8 mouse cellular contexts compared by ENCODE assay signal in genomic region chrX:151045850-151046249, GRCm38 (mm10). TPM values are rescaled to one million over a fixed set of nuclear protein-coding genes. Genes with fewer than 3 reads are reported as not detected.
DNase-seq lines count a peak whose midpoint lies in the region; ATAC-seq and TF ChIP-seq lines count a peak whose summit lies in the region.

Gene Fgd1, plus strand, starts transcription at chrX:151046150.

- no peak for DNase-seq in kidney, adult 2 months
- no peak for DNase-seq in kidney, adult 8-10 months
- no peak for DNase-seq in adrenal gland, postnatal 14 days
- DNase-seq in heart, postnatal 14 days: no peak
- DNase-seq in liver, embryonic 11.5 days (ENCODE audit: low spot score): no peak
- no peak for DNase-seq in thymus, postnatal 14 days
- DNase-seq in thymus, postnatal 10 days (ENCODE audit: low spot score in 2 of 2): no peak

- TF ChIP-seq POLR2A in kidney, adult 2 months (IDR thresholded peaks at IDR 0.05; ENCODE audit: low read depth, low read length): no peak

- H3K4me3 ChIP-seq in kidney, adult 2 months (ENCODE audit: insufficient read depth, low read depth, low read length): peak within 1 kb of the TSS; percentile 85
- peak within 1 kb of the TSS; percentile 61 for H3K4me3 ChIP-seq in liver, embryonic 11.5 days (ENCODE audit: low read depth, low read length)

- H3K9me3 ChIP-seq in liver, embryonic 11.5 days (ENCODE audit: control insufficient read depth, low read length): no peaks in the 10 kb centered on the region

- no peak for TF ChIP-seq CTCF in kidney, adult 2 months (conservative IDR thresholded peaks at IDR 0.05; ENCODE audit: insufficient read depth, insufficient read length, low read depth, low read length)

- ATAC-seq in liver, embryonic 11.5 days (replicated peaks; ENCODE audit: low FRiP score): no peak
- no peak for ATAC-seq in monocyte, adult 5-6 weeks (replicated peaks; ENCODE audit: insufficient number of reproducible peaks, low FRiP score, low TSS enrichment, poor library complexity, severe bottlenecking)

- 0 out of 2 replicates have a peak, but pooled peaks cover 3% of the 10 kb centered on the region for H3K4me1 ChIP-seq in kidney, adult 2 months (ENCODE audit: control insufficient read depth, insufficient read depth, low read length)
- no peaks in the 10 kb centered on the region for H3K4me1 ChIP-seq in liver, embryonic 11.5 days (replicated peaks; ENCODE audit: control insufficient read depth, insufficient read depth, low read length)

- H3K27me3 ChIP-seq in kidney, adult 2 months (replicated peaks; ENCODE audit: control insufficient read depth, insufficient read depth, low read length): no peaks in the 10 kb centered on the region
- H3K27me3 ChIP-seq in liver, embryonic 11.5 days (replicated peaks; ENCODE audit: control insufficient read depth, insufficient read depth, low read length): peaks cover 27% of the 10 kb centered on the region

- H3K9ac ChIP-seq in liver, embryonic 11.5 days (ENCODE audit: low read depth, low read length): peak within 1 kb of the TSS; percentile 64; the same call in 1 of the 2 replicates

- no peak within 1 kb of the TSS for H3K27ac ChIP-seq in kidney, adult 2 months (ENCODE audit: insufficient read depth, low read depth, low read length)
- H3K27ac ChIP-seq in liver, embryonic 11.5 days (ENCODE audit: low read depth, low read length): peak within 1 kb of the TSS; percentile 58; the same call in 1 of the 2 replicates

- intact Hi-C loops in heart, postnatal 14 days (cut with DNase I): loop anchor here (5.0 kb wide), 1 partner anchor 51 kb away; the partner anchor contains the start of gene Tsr2

- H3K4me2 ChIP-seq in liver, embryonic 11.5 days: peak within 1 kb of the TSS; percentile 74

- WGBS in kidney, adult 2 months: 97% methylated on average over 8 of the region's 8 CpGs
- WGBS in liver, embryonic 11.5 days: 87% methylated on average over 8 of the region's 8 CpGs

- H3K36me3 ChIP-seq in kidney, adult 2 months (ENCODE audit: control insufficient read depth, insufficient read depth, low read length): no peaks in the 10 kb centered on the region
- no peaks in the 10 kb centered on the region for H3K36me3 ChIP-seq in liver, embryonic 11.5 days (ENCODE audit: control insufficient read depth, insufficient read depth, low read length)

RNA-seq across cellular contexts. Expression of gene Fgd1, which starts in this region (rescaled TPM):
- polyA plus RNA-seq in kidney, adult 2 months (2012; rRNA removed): 9.9 and 10.3 TPM in 2 replicates
- total RNA-seq in adrenal gland, postnatal 14 days (2021): 25.6 TPM in 2 replicates
- total RNA-seq in heart, postnatal 14 days (2021): 10 to 100 TPM; 10.5 to 12.2 TPM
- polyA plus RNA-seq in liver, embryonic 11.5 days (2014; fragmentation: Nextera tagmentation; extraction: Ambion mirVana): 4.1 and 4.6 TPM in 2 replicates
- total RNA-seq in monocyte, adult 5-6 weeks (2017): not detected in 3 replicates

Comparison
In these comparisons a context has a peak if more than half of its experiments do, and no peak if none do; other contexts are left out.
1. RNA of gene Fgd1 (total RNA-seq): 25.6 TPM in adrenal gland, postnatal 14 days and 10.5 to 12.2 TPM in heart, postnatal 14 days; not detected in monocyte, adult 5-6 weeks; every median in the first group is over 10 times any median in the second.